Mouse (Mus musculus) megakaryocyte, embryonic 14.5 days (primary cell): ENCODE measurements at regions not wholly inside any gene's neighbourhood (a gene's known extent, or its start where the extent isn't known, plus 50 kb on each side); places are given as distances from the start of the nearest gene placed in this dataset.

Experiments used
- FLI1 ChIP-seq: IDR thresholded peaks from 2 replicates; pipeline ENCODE4 v1.6.1; 2012; ENCODE audit warnings: low read length, inconsistent platforms, mixed read lengths
- GATA1 ChIP-seq: IDR thresholded peaks from 3 replicates; pipeline ENCODE4 v1.6.1; 2012; ENCODE audit warnings: mixed read lengths, low read length, inconsistent platforms, borderline replicate concordance

- TF ChIP-seq FLI1 (no peak), GATA1 (no peak)
These were observed 79.2 kb upstream of the Tsc22d2 start for GRCm38 (mm10) chr3:58335277-58335676.
